Mouse (Mus musculus) cerebellum, adult 2 months (tissue): Measurements from ENCODE around the gene Tlr8. TPM values are rescaled to one million over a fixed set of nuclear protein-coding genes. Genes with fewer than 3 reads are reported as not detected.

ENCODE experiments used
- DNase-seq, 2 experiments: peaks; one replicate each; pipeline ENCODE4 v3.0.0; 2021
- H3K27ac ChIP-seq: fragments of 200-500 bp; 2 replicates; pipeline ENCODE4 v1.5.1; 2012; ENCODE audit warnings: low read length, control low read depth, inconsistent platforms; ENCODE audit not compliant: insufficient read depth
- H3K27me3 ChIP-seq: fragments of 200-500 bp; 2 replicates; pipeline ENCODE4 v1.6.1; 2012; ENCODE audit warnings: inconsistent platforms, mild to moderate bottlenecking, low read length, moderate library complexity; ENCODE audit not compliant: control insufficient read depth, insufficient read depth
- H3K4me1 ChIP-seq: fragments of 200-500 bp; 2 replicates; pipeline ENCODE4 v1.6.1; 2011; ENCODE audit warnings: low read length; ENCODE audit not compliant: control insufficient read depth, insufficient read depth
- H3K4me3 ChIP-seq: fragments of 200-500 bp; replicated peaks from 2 replicates; pipeline ENCODE3; 2011; ENCODE audit warnings: mild to moderate bottlenecking, low read depth, low read length, control low read depth; ENCODE audit not compliant: insufficient read depth
- CTCF ChIP-seq: fragments of 200-500 bp; IDR thresholded peaks from 2 replicates; pipeline ENCODE4 v1.5.1; 2011; ENCODE audit warnings: low read depth, mild to moderate bottlenecking, control low read depth, low read length, moderate library complexity, borderline replicate concordance; ENCODE audit not compliant: insufficient read depth
- POLR2A ChIP-seq: fragments of 200-500 bp; IDR thresholded peaks from 2 replicates; pipeline ENCODE4 v1.6.1; 2011; ENCODE audit warnings: low read length, control low read depth, borderline replicate concordance; ENCODE audit not compliant: insufficient read depth
- WGBS: fragments of 180-500 bp; shearing (Covaris S2); methylation state at CpG from one replicate; pipeline ENCODE4 v1.1.7; 2018; 5-methylcytosine and 5-hydroxymethylcytosine counted together
- polyA plus RNA-seq: library from polyadenylated mRNA; depleted of rRNA; stranded (reverse); fragments of >200 nt; gene quantifications from 2 replicates; pipeline ENCODE4 v1.2.3, GENCODE M21; 2012

Gene Tlr8
- polyA plus RNA-seq, 1 experiment: not detected

DNA sequence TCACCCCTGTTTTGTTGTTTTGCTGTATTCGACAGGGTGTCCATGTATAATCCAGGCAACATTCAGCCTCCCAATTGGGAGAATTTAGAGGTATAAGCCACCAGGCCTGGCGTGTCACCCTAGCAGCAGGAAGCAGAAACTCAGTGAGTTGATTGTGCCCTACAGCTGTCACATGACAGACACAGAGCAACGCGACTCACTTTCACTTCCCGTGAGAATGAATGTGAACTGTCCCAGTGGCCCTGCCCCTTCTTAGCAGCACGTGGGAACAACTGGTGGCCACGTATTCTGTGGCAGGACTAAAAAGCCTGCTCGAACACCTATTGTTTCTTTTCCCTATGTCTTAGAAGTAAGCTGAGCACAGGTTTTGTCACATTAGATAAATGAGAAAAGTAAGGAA, 33.0 kb downstream of the Tlr8 start:
- H3K27me3 ChIP-seq: no peaks in the 10 kb centered on the region
- no peak overlapping the region for H3K4me3 ChIP-seq
- DNase-seq: no peak
- H3K27ac ChIP-seq: no peak overlapping the region
- TF ChIP-seq CTCF (no peak), POLR2A (no peak)
- 53% methylated on average over 8 of the region's 8 CpGs for WGBS
- no peaks in the 10 kb centered on the region for H3K4me1 ChIP-seq

DNA sequence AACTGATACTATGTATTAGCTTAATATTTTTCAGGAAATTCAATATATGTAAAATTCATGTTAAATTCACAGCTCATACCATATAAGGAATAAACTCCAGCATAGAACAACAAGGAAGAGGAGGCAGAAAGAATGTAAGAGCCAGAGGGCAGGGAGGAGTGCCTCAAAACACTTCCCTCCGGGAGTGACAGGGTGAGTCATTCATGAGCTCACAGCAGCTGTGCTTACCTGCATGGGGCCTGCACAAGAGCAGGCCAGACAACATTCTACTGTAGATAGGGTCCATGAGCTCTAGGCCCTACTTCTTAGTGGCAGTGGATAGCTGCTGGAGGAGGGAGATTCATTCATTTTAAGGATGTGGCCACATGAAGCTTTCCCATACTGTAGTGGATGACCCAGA, 34.3 kb downstream of the Tlr8 start:
- DNase-seq: no peak
- Histone ChIP-seq H3K27ac (no peak overlapping the region), H3K4me3 (no peak overlapping the region), H3K27me3 (no peaks in the 10 kb centered on the region), H3K4me1 (no peaks in the 10 kb centered on the region)
- TF ChIP-seq CTCF: no peak
- TF ChIP-seq POLR2A: no peak
- WGBS: 9% methylated on average over 1 of the region's 1 CpGs

DNA sequence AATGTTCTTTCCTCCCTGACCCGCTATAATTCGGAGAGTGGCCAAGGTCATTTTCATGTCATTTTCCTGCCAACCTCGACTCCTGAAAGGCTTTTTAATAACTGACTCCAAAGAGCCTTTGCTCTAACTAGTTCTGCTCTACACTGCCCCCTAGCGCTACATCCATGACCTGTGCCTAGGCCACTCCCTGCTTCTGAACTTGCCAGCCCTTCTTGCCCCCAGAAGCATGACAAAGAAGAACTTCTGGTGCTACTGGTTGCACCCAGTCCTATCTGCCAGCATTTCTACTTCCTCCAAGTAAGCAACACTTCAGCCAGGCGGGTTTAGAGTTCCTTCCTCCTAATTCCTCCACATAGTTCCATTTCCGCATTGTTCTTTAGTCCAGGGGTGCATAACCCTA, 34.9 kb downstream of the Tlr8 start:
- no peaks in the 10 kb centered on the region for H3K4me1 ChIP-seq
- DNase-seq: peak; percentile 33 to 45
- H3K27me3 ChIP-seq: no peaks in the 10 kb centered on the region
- WGBS: 37% methylated on average over 6 of the region's 6 CpGs
- H3K27ac ChIP-seq: no peak overlapping the region
- TF ChIP-seq POLR2A (no peak), CTCF (peak; percentile 42; the same call in 1 of the 2 replicates)
- no peak overlapping the region for H3K4me3 ChIP-seq

DNA sequence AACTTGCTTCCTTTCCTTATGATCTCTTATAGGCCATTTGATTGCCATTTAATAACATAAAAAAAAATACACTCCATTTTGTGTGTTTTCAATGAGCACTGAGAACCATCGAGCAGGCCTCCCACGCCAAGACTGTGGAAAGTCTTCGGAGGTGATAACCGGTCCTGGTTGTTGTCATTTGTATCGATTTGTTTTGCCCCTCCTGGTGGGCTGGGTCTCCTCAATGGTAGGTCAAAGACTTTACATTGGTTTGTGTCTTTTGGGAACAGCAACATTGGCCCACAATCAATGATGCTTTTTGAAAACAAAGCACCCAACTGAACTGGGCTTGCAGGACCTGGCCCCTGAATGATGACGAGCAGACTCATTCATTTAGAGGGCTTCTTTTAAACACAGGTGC, 36.4 kb downstream of the Tlr8 start:
- Histone ChIP-seq H3K4me1 (no peaks in the 10 kb centered on the region), H3K4me3 (no peak overlapping the region), H3K27me3 (no peaks in the 10 kb centered on the region), H3K27ac (no peak overlapping the region)
- TF ChIP-seq POLR2A (no peak), CTCF (no peak)
- 95% methylated on average over 6 of the region's 6 CpGs for WGBS
- no peak for DNase-seq

DNA sequence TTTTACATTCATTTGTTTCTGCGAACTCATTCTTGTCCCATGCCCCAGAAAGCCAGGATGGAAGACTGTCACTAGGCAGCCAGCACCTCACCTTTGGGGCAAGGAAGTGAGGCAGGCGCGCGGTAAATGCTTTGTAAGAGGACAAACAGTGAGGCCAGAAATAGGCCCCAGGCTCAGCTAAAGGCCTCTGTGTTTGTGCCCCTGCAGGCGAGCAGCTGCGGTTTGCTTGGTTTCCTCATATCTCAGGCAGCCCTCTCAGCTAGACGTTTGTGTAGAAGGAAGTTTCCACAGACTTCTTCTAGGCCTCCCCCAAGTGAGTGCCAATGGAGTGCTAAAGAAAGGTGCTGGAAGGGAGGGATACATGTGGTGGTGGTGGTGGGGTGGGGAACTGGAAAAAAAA, 37.0 kb downstream of the Tlr8 start:
- Histone ChIP-seq H3K4me3 (no peak overlapping the region), H3K27ac (no peak overlapping the region), H3K4me1 (no peaks in the 10 kb centered on the region), H3K27me3 (no peaks in the 10 kb centered on the region)
- 96% methylated on average over 7 of the region's 7 CpGs for WGBS
- TF ChIP-seq POLR2A (no peak), CTCF (no peak)
- no peak for DNase-seq

DNA sequence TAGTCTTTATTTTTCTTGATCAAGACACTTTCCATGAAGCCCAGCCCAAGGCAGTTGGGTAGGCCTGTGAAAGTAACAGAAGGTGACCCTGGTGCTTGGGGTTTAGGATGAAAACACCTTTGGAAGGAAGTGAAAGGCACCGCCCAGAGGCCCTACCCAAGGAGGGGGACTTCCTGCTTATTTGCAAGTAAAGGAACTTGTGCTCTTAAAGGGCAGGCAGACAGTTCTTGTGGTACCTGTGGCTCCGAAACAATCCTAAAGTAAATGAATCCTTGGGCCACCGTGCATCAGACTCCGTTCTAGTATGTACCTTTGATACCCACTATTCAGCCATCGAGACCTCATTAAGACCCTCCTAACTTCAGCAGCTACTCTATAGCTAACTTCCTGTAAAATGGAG, 37.6 kb downstream of the Tlr8 start:
- 92% methylated on average over 5 of the region's 5 CpGs for WGBS

DNA sequence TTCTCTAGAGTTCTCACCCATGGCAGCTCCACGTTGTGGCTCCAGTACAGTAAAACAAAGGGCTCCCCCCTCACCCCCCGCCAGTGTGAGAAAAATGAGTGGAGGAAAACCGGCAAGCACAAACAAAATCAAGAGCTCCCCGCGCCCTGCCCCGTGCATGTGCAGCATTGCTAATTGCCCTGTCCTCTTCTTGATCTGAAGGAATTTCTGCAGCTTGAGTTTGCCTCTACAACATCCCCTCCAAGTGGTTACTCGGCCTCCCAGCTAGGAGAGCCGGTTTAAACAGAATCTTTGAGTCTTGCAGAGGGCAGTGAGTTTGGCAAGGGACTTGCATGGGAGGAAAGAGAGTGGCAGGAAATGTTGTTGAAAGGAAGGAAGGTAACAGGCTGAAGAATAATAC, 51.4 kb downstream of the Tlr8 start:
- no peaks in the 10 kb centered on the region for H3K4me1 ChIP-seq
- WGBS: 28% methylated on average over 8 of the region's 8 CpGs
- DNase-seq: peak in 1 of 2 experiments; percentile 2
- H3K27ac ChIP-seq: no peak overlapping the region
- no peak overlapping the region for H3K4me3 ChIP-seq
- TF ChIP-seq POLR2A (no peak), CTCF (no peak)
- no peaks in the 10 kb centered on the region for H3K27me3 ChIP-seq

More for the DNA sequence above, 37.6 kb downstream of the Tlr8 start:
- H3K27ac ChIP-seq: no peak overlapping the region
- no peaks in the 10 kb centered on the region for H3K27me3 ChIP-seq
- no peak for TF ChIP-seq POLR2A
- TF ChIP-seq CTCF: no peak
- H3K4me3 ChIP-seq: no peak overlapping the region
- no peaks in the 10 kb centered on the region for H3K4me1 ChIP-seq
- no peak for DNase-seq

DNA sequence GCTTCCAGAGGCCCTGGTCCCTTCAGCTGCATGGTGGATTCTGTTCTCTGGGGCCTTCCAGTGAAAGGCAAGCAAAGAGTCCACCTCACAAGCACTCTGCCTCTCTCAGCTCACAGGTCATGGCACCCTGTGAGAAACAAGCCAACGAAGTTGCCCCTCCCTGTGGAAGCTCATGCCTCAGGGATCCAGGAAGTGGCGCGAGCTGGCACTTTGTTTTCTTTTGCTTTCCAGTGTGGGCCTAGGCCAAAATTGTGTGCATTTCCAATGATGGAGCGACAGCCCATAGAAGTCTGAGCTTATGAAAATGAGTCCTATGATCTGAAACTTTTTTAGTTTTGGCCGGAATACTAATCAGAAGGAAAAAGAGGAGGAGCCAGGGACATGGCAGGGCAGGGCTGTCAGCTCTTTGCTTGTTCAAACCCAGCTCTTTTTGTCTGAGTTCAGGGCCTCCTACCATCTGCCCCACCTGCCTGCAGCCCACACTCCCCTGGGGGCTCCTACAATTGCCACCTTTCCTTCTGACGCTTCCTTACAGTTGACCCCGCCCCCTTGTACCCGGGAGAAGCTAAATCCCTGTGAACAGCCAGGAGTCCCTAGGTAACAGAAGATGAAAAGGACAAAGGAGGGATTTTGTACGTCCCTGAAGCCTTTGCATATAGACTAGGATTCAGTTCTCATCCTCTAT, 52.1 kb downstream of the Tlr8 start:
- Histone ChIP-seq H3K27ac (no peak overlapping the region), H3K27me3 (no peaks in the 10 kb centered on the region), H3K4me3 (no peak overlapping the region), H3K4me1 (no peaks in the 10 kb centered on the region)
- no peak for TF ChIP-seq POLR2A
- no peak for TF ChIP-seq CTCF
- 41% methylated on average over 9 of the region's 9 CpGs for WGBS
- DNase-seq: no peak

DNA sequence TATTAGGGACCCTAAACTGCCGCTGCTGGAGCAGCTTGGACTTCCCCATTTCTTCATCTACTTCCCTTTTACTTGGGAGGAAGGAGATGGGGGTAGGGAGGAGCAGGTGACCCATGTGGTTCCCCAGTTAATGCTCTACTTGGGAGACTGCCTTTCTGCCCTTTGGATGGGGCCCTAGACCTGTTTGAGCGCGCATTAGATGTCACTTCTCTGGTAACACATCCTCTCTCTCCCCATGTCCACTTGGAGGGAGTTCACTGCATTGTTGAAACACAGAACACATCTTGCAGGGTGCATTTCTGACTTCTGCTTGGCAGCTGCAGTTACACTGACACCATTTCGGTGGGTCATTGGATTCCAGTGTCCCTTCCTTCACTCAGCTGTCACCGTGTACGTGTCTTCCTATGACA, 53.8 kb downstream of the Tlr8 start:
- WGBS: 63% methylated on average over 6 of the region's 6 CpGs
- no peaks in the 10 kb centered on the region for H3K27me3 ChIP-seq
- H3K27ac ChIP-seq: 0 out of 2 replicates have a peak overlapping the region, but pooled peaks have one; percentile 39
- H3K4me1 ChIP-seq: no peaks in the 10 kb centered on the region
- TF ChIP-seq POLR2A (no peak), CTCF (no peak)
- peak in 1 of 2 experiments; percentile 4 for DNase-seq
- no peak overlapping the region for H3K4me3 ChIP-seq
